Mouse (Mus musculus): ENCODE measurements around the gene 0610010F05Rik.

0610010F05Rik gene

GRCm38 (mm10) chr11:23557039-23557630 lies 76.3 kb downstream of the 0610010F05Rik start:
- DNase-seq: no peak

GRCm38 (mm10) chr11:23537446-23537845 lies 96.0 kb downstream of the 0610010F05Rik start:
- DNase-seq: no peak

DNA sequence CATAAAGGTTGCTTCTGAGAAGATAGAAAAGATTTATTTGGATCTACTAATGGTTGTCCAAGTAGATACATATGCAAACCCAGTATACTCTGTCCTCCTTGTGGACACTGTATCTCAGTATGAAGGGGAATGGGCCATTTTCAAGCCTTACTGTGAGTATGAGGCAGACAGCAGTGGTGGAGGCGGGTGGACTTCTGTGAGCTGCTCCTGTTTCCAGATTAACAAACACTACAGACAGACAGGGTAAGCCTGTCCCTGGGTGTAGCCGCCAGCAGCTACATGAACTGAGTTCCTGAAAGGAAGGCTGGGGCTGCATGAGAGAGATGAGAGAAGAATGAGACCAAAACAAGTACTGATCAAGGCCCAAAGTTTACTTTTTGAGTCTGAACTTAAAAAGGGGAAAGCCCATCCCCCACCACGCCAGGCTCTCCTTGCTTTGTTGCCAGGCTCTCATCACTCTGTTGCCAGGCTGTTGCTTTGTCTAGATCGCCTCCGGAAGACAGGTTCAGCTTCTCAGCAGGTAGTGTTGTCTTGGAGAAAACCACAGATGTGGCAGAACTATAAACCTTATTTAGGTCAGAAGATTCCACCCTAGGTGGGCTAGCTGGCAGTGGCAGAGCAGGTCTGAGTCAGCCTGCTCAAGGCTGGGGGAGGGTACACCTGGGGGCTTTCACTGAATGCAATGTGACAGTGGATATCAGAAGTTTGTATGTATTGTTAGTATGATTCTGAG lies 112.8 kb downstream of the 0610010F05Rik start, which contains the start of gene 1700093K21Rik:
Gene 1700093K21Rik, minus strand, starts transcription at position 683 of the 733 bp plus-strand sequence.
- no peak for DNase-seq

DNA sequence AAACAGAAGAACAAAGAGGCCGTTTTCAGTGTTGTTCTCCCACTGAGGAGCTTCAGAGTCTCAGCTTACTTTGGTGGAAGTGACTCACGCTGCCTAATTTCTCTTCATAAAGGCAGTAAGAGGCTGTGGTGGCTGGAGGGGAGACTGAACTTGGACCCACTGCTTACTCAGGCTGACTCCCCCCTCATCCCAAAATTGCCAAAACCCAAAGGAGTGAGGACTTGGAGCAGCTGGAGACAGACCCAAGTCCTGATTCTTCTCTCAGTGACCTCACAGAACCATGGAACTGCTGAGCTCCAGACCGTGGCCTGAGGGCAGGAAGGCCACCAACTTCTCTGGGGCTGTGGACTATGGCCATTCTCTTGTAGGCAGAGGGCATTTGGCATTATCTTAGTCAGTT lies 114.5 kb downstream of the 0610010F05Rik start:
- DNase-seq: no peak

GRCm38 (mm10) chr11:23515315-23515714 lies 118.1 kb downstream of the 0610010F05Rik start:
- DNase-seq: no peak

Measured in kidney, adult 8-10 months (tissue).